8 mouse cellular contexts compared by ENCODE assay signal in the genomic region with DNA sequence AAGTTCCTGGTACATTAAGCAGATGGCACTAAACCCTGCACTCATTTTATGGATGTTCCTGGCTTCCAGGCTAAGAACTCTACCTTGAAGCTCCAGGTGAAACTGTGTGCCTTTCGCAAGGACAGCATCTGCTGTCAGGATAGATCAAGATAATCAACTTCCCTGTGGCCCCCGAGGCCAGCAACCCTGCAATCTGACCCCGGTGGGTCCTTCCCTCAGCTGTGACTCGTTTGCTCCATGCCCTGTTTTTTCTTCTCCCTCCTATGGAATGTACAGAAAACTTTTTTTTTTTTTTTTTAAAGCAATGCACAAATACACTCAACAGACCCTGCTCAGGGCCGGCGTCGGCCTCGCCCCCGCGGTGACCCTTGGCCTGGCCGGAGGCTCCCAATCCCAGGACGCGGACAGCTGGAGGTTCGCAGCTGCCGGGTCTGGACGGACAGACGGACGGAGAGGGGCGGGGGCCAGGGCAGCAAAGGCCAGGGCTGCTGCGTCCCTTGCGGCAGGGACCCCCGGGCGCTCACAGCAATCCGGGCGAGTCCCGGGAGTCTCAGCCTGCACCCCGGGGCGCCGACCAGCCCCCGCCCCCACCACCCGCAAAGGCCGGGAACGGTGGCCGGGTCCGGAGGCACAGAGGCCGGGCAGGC. TPM values are rescaled to one million over a fixed set of nuclear protein-coding genes. Genes with fewer than 3 reads are reported as not detected.
A peak's percentile ranks its signal among the peaks of the same experiment; 100 is the strongest.
DNase-seq lines count a peak whose midpoint lies in the region; ATAC-seq and TF ChIP-seq lines count a peak whose summit lies in the region.

No protein-coding gene starts in this region.

- peak overlapping the region; percentile 94 for H3K27ac ChIP-seq in left cerebral cortex, adult 2 months
- no peak overlapping the region for H3K27ac ChIP-seq in bone marrow macrophage, adult 2 months (ENCODE audit: insufficient read depth, low read depth, low read length)
- H3K27ac ChIP-seq in forebrain, postnatal 0 days (ENCODE audit: low read depth, low read length), result peak overlapping the region; percentile 76
- H3K27ac ChIP-seq in limb, embryonic 11.5 days (replicated peaks; ENCODE audit: low read depth, low read length), result no peak overlapping the region; the same call in 1 of the 2 replicates
- peak overlapping the region; percentile 75 for H3K27ac ChIP-seq in midbrain, postnatal 0 days (ENCODE audit: low read depth, low read length)

- ATAC-seq in forebrain, postnatal 0 days, result 0 out of 2 replicates have a peak, but pooled peaks have one; percentile 10
- peak; percentile 56 for ATAC-seq in limb, embryonic 11.5 days (ENCODE audit: insufficient number of reproducible peaks, low FRiP score, low TSS enrichment, low read depth)
- peak; percentile 57; the same call in 1 of the 2 replicates for ATAC-seq in midbrain, postnatal 0 days (ENCODE audit: low FRiP score)

- intact Hi-C loops in left cerebral cortex, adult 2 months (cut with DNase I), result loop anchor here (2.0 kb wide), 1 partner anchor 52 kb away; a partner anchor contains a TSS
- intact Hi-C loops in left cerebral cortex, postnatal 14 days (cut with DNase I), result loop anchor here (5.0 kb wide), 1 partner anchor 38 kb away; no protein-coding TSS in a partner anchor

- H3K9me3 ChIP-seq in forebrain, postnatal 0 days (ENCODE audit: low read length), result no peaks in the 10 kb centered on the region
- H3K9me3 ChIP-seq in limb, embryonic 11.5 days (ENCODE audit: control insufficient read depth, low read length), result no peaks in the 10 kb centered on the region
- no peaks in the 10 kb centered on the region for H3K9me3 ChIP-seq in midbrain, postnatal 0 days (ENCODE audit: low read length)

- H3K36me3 ChIP-seq in forebrain, postnatal 0 days (ENCODE audit: insufficient read depth), result peaks cover 17% of the 10 kb centered on the region
- H3K36me3 ChIP-seq in limb, embryonic 11.5 days (ENCODE audit: control insufficient read depth, insufficient read depth, low read length), result peaks cover 2% of the 10 kb centered on the region; the same call in 1 of the 2 replicates
- H3K36me3 ChIP-seq in midbrain, postnatal 0 days (ENCODE audit: insufficient read depth, low read length), result peaks cover 12% of the 10 kb centered on the region

- peak overlapping the region; percentile 87 for H3K9ac ChIP-seq in forebrain, postnatal 0 days
- peak overlapping the region; percentile 87 for H3K9ac ChIP-seq in limb, embryonic 11.5 days (ENCODE audit: low read length)
- H3K9ac ChIP-seq in midbrain, postnatal 0 days (replicated peaks; ENCODE audit: low read length, poor library complexity, severe bottlenecking), result peak overlapping the region; percentile 93

- no peaks in the 10 kb centered on the region for H3K27me3 ChIP-seq in forebrain, postnatal 0 days (ENCODE audit: insufficient read depth, low read length)
- H3K27me3 ChIP-seq in limb, embryonic 11.5 days (ENCODE audit: control insufficient read depth, insufficient read depth, low read length), result no peaks in the 10 kb centered on the region
- no peaks in the 10 kb centered on the region for H3K27me3 ChIP-seq in midbrain, postnatal 0 days (ENCODE audit: insufficient read depth, low read length)

- under 1% methylated on average over 31 of the region's 36 CpGs for WGBS in forebrain, postnatal 0 days
- WGBS in limb, embryonic 11.5 days, result under 1% methylated on average over 29 of the region's 36 CpGs
- 1% methylated on average over 36 of the region's 36 CpGs for WGBS in midbrain, postnatal 0 days

- no peak for TF ChIP-seq CTCF in left cerebral cortex, adult 2 months (IDR thresholded peaks at IDR 0.05)
- TF ChIP-seq CTCF in bone marrow macrophage, adult 2 months (IDR thresholded peaks at IDR 0.05; ENCODE audit: low read depth, low read length), result no peak
- no peak for TF ChIP-seq CTCF in forebrain, postnatal 0 days (IDR thresholded peaks at IDR 0.05; ENCODE audit: low read depth)
- 0 out of 2 replicates have a peak, but pooled peaks have one; percentile 10 for TF ChIP-seq CTCF in midbrain, postnatal 0 days (IDR thresholded peaks at IDR 0.05)

- H3K4me3 ChIP-seq in left cerebral cortex, adult 2 months, result peak overlapping the region; percentile 93
- peak overlapping the region; percentile 76 for H3K4me3 ChIP-seq in bone marrow macrophage, adult 2 months (ENCODE audit: insufficient read depth, low read length)
- H3K4me3 ChIP-seq in forebrain, postnatal 0 days (ENCODE audit: low read depth, low read length), result peak overlapping the region; percentile 90
- H3K4me3 ChIP-seq in limb, embryonic 11.5 days (ENCODE audit: low read depth, low read length), result peak overlapping the region; percentile 98
- H3K4me3 ChIP-seq in midbrain, postnatal 0 days (ENCODE audit: low read depth, low read length), result peak overlapping the region; percentile 99

- no peak for DNase-seq in left cerebral cortex, adult 2 months (ENCODE audit: extremely low spot score in 1 of 2, low spot score in 2 of 2)
- DNase-seq in left cerebral cortex, postnatal 14 days (ENCODE audit: low spot score in 2 of 2), result no peak
- no peak for DNase-seq in forebrain, postnatal 0 days
- peak; percentile 42 for DNase-seq in limb, embryonic 11.5 days (ENCODE audit: low spot score)
- DNase-seq in midbrain, postnatal 0 days (ENCODE audit: low spot score), result no peak
- no peak for DNase-seq in ovary, postnatal 10 days (ENCODE audit: low spot score)
- DNase-seq in gastrocnemius, adult 18-20 months (ENCODE audit: low spot score), result no peak

- H3K4me1 ChIP-seq in bone marrow macrophage, adult 2 months (ENCODE audit: control insufficient read depth, insufficient read depth, low read length), result peaks cover 9% of the 10 kb centered on the region; the same call in 1 of the 2 replicates
- peaks cover 5% of the 10 kb centered on the region; the same call in 1 of the 2 replicates for H3K4me1 ChIP-seq in forebrain, postnatal 0 days (ENCODE audit: insufficient read depth)
- 0 out of 2 replicates have a peak, but pooled peaks cover 4% of the 10 kb centered on the region for H3K4me1 ChIP-seq in limb, embryonic 11.5 days (ENCODE audit: control insufficient read depth, insufficient read depth, low read length)
- peaks cover 7% of the 10 kb centered on the region; the same call in 1 of the 2 replicates for H3K4me1 ChIP-seq in midbrain, postnatal 0 days (ENCODE audit: insufficient read depth, low read length)

- TF ChIP-seq POLR2A in bone marrow macrophage, adult 2 months (IDR thresholded peaks at IDR 0.05; ENCODE audit: borderline replicate concordance, low read depth, low read length), result no peak

- H3K4me2 ChIP-seq in forebrain, postnatal 0 days (ENCODE audit: low read depth), result peak overlapping the region; percentile 98
- peak overlapping the region; percentile 62 for H3K4me2 ChIP-seq in limb, embryonic 11.5 days (ENCODE audit: low read depth, severe bottlenecking)
- H3K4me2 ChIP-seq in midbrain, postnatal 0 days (ENCODE audit: low read depth, low read length, poor library complexity, severe bottlenecking), result peak overlapping the region; percentile 89

RNA-seq across cellular contexts. Expression of a gene that starts 20.4 kb away (rescaled TPM):
- 10 to 100 TPM; 46.2 to 51.8 TPM for total RNA-seq in left cerebral cortex, adult 2 months (2021)
- total RNA-seq in left cerebral cortex, postnatal 14 days (2021), result 10 to 100 TPM; 43.4 to 45.4 TPM
- polyA plus RNA-seq in bone marrow macrophage, adult 2 months (2012; ENCODE audit: insufficient read depth, insufficient read length, missing spikeins), result 28.2 and 33.5 TPM in 2 replicates
- 46.3 and 56.9 TPM in 2 replicates for total RNA-seq in forebrain, postnatal 0 days (2014; rRNA removed)
- polyA plus RNA-seq in forebrain, postnatal 0 days (2015; fragmentation: Nextera tagmentation; extraction: Ambion mirVana), result 36.5 and 46.8 TPM in 2 replicates
- polyA plus RNA-seq in limb, embryonic 11.5 days (2014; fragmentation: Nextera tagmentation; extraction: Ambion mirVana), result 47.1 and 47.2 TPM in 2 replicates
- 60.5 and 72.7 TPM in 2 replicates for total RNA-seq in midbrain, postnatal 0 days (2014; rRNA removed)
- 59.2 and 64.9 TPM in 2 replicates for polyA plus RNA-seq in midbrain, postnatal 0 days (2015; fragmentation: Nextera tagmentation; extraction: Ambion mirVana)
- total RNA-seq in gastrocnemius, adult 18-20 months (2021), result 100 to 1,000 TPM; 113 to 114 TPM

RNA-seq across cellular contexts. Expression of a gene that starts 22.0 kb away (rescaled TPM):
- total RNA-seq in left cerebral cortex, adult 2 months (2021), result 10 to 100 TPM; 20.6 to 21.8 TPM
- total RNA-seq in left cerebral cortex, postnatal 14 days (2021), result 10 to 100 TPM; 28.3 TPM
- not detected in 2 replicates for polyA plus RNA-seq in bone marrow macrophage, adult 2 months (2012; ENCODE audit: insufficient read depth, insufficient read length, missing spikeins)
- total RNA-seq in forebrain, postnatal 0 days (2014; rRNA removed), result 50.7 and 66.0 TPM in 2 replicates
- polyA plus RNA-seq in forebrain, postnatal 0 days (2015; fragmentation: Nextera tagmentation; extraction: Ambion mirVana), result 56.3 and 68.9 TPM in 2 replicates
- polyA plus RNA-seq in limb, embryonic 11.5 days (2014; fragmentation: Nextera tagmentation; extraction: Ambion mirVana), result 0.40 and 0.70 TPM in 2 replicates
- 127 and 129 TPM in 2 replicates for total RNA-seq in midbrain, postnatal 0 days (2014; rRNA removed)
- 132 and 145 TPM in 2 replicates for polyA plus RNA-seq in midbrain, postnatal 0 days (2015; fragmentation: Nextera tagmentation; extraction: Ambion mirVana)
- total RNA-seq in gastrocnemius, adult 18-20 months (2021), result not detected

RNA-seq across cellular contexts. Expression of a gene that starts 50.4 kb away (rescaled TPM):
- total RNA-seq in left cerebral cortex, adult 2 months (2021), result not detected
- not detected for total RNA-seq in left cerebral cortex, postnatal 14 days (2021)
- not detected in 2 replicates for polyA plus RNA-seq in bone marrow macrophage, adult 2 months (2012; ENCODE audit: insufficient read depth, insufficient read length, missing spikeins)
- total RNA-seq in forebrain, postnatal 0 days (2014; rRNA removed), result not detected in 2 replicates
- 0.10 TPM in 1 of 2 replicates, not detected in the other for polyA plus RNA-seq in forebrain, postnatal 0 days (2015; fragmentation: Nextera tagmentation; extraction: Ambion mirVana)
- polyA plus RNA-seq in limb, embryonic 11.5 days (2014; fragmentation: Nextera tagmentation; extraction: Ambion mirVana), result not detected in 2 replicates
- not detected in 2 replicates for total RNA-seq in midbrain, postnatal 0 days (2014; rRNA removed)
- polyA plus RNA-seq in midbrain, postnatal 0 days (2015; fragmentation: Nextera tagmentation; extraction: Ambion mirVana), result not detected in 2 replicates
- total RNA-seq in gastrocnemius, adult 18-20 months (2021), result not detected

RNA-seq across cellular contexts. Expression of a gene that starts 51.4 kb away (rescaled TPM):
- 10 to 100 TPM; 13.6 to 15.6 TPM for total RNA-seq in left cerebral cortex, adult 2 months (2021)
- 10 to 100 TPM; 11.8 to 13.7 TPM for total RNA-seq in left cerebral cortex, postnatal 14 days (2021)
- 16.7 and 18.7 TPM in 2 replicates for polyA plus RNA-seq in bone marrow macrophage, adult 2 months (2012; ENCODE audit: insufficient read depth, insufficient read length, missing spikeins)
- total RNA-seq in forebrain, postnatal 0 days (2014; rRNA removed), result 13.6 and 19.8 TPM in 2 replicates
- polyA plus RNA-seq in forebrain, postnatal 0 days (2015; fragmentation: Nextera tagmentation; extraction: Ambion mirVana), result 8.5 and 12.2 TPM in 2 replicates
- polyA plus RNA-seq in limb, embryonic 11.5 days (2014; fragmentation: Nextera tagmentation; extraction: Ambion mirVana), result 50.9 and 57.5 TPM in 2 replicates
- total RNA-seq in midbrain, postnatal 0 days (2014; rRNA removed), result 17.4 and 18.2 TPM in 2 replicates
- polyA plus RNA-seq in midbrain, postnatal 0 days (2015; fragmentation: Nextera tagmentation; extraction: Ambion mirVana), result 12.1 and 12.4 TPM in 2 replicates
- total RNA-seq in gastrocnemius, adult 18-20 months (2021), result 1 to 10 TPM; 6.1 to 6.3 TPM

RNA-seq across cellular contexts. Expression of a gene that starts 52.6 kb away (rescaled TPM):
- 100 to 1,000 TPM; 379 to 387 TPM for total RNA-seq in left cerebral cortex, adult 2 months (2021)
- total RNA-seq in left cerebral cortex, postnatal 14 days (2021), result 100 to 1,000 TPM; 349 to 369 TPM
- 11.0 and 13.1 TPM in 2 replicates for polyA plus RNA-seq in bone marrow macrophage, adult 2 months (2012; ENCODE audit: insufficient read depth, insufficient read length, missing spikeins)
- 90.1 and 91.9 TPM in 2 replicates for total RNA-seq in forebrain, postnatal 0 days (2014; rRNA removed)
- polyA plus RNA-seq in forebrain, postnatal 0 days (2015; fragmentation: Nextera tagmentation; extraction: Ambion mirVana), result 76.4 and 86.3 TPM in 2 replicates
- polyA plus RNA-seq in limb, embryonic 11.5 days (2014; fragmentation: Nextera tagmentation; extraction: Ambion mirVana), result 39.7 and 41.8 TPM in 2 replicates
- total RNA-seq in midbrain, postnatal 0 days (2014; rRNA removed), result 96.2 and 102 TPM in 2 replicates
- 89.9 and 96.4 TPM in 2 replicates for polyA plus RNA-seq in midbrain, postnatal 0 days (2015; fragmentation: Nextera tagmentation; extraction: Ambion mirVana)
- 1,000 to 10,000 TPM; 2,870 to 2,899 TPM for total RNA-seq in gastrocnemius, adult 18-20 months (2021)

Comparison
In these comparisons a context has a peak if more than half of its experiments do, and no peak if none do; other contexts are left out.
1. H3K27ac ChIP-seq: peak in left cerebral cortex, adult 2 months (single experiment), forebrain, postnatal 0 days (single experiment) and midbrain, postnatal 0 days (single experiment); none in bone marrow macrophage, adult 2 months (single experiment) and limb, embryonic 11.5 days (single experiment).
2. RNA of a gene that starts 22.0 kb away (total RNA-seq): 127 to 129 TPM in midbrain, postnatal 0 days, 50.7 to 66.0 TPM in forebrain, postnatal 0 days, 28.3 TPM in left cerebral cortex, postnatal 14 days and 20.6 to 21.8 TPM in left cerebral cortex, adult 2 months; not detected in gastrocnemius, adult 18-20 months; every median in the first group is over 10 times any median in the second.
3. Peak in every context shown above with its lines, with median percentiles within 50 percentile points of each other: H3K4me3 ChIP-seq, ATAC-seq, H3K4me2 ChIP-seq and H3K9ac ChIP-seq.